8 mouse cellular contexts compared by ENCODE assay signal in the genomic region with DNA sequence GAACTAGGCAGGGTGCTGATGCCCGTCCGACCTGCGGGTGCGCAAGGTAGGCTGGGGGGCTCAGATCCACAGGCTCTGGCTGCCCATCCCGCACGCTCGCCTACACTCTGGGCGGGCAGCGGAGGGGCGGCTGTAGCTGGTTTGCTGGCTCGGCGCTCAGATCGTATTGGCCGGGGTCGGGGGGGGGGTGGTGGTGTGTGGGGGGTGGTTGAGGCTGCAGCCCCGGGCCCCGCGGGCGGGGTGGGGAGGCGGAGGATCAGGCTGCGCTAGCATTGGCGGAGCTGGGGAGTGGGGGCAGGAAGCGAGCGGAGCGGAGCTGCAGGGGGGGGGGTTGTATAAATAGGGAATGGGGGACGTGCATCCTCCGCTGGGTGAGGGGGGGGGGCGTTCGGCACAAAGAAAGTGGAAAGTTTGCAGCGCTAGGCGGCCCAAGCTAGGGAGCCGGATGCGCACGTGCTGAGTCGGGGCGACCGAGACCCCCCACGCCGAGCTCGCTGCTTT. TPM values are rescaled to one million over a fixed set of nuclear protein-coding genes. Genes with fewer than 3 reads are reported as not detected.
DNase-seq lines count a peak whose midpoint lies in the region; ATAC-seq lines count a peak whose summit lies in the region.

No protein-coding gene starts in this region.

- peak overlapping the region; percentile 100 for H3K27ac ChIP-seq in embryonic facial prominence, embryonic 13.5 days
- H3K27ac ChIP-seq in heart, embryonic 12.5 days (ENCODE audit: poor library complexity, severe bottlenecking) = peak overlapping the region; percentile 100
- H3K27ac ChIP-seq in kidney, embryonic 15.5 days = peak overlapping the region; percentile 100
- peak overlapping the region; percentile 92 for H3K27ac ChIP-seq in liver, embryonic 13.5 days
- peak overlapping the region; percentile 100 for H3K27ac ChIP-seq in stomach, embryonic 16.5 days (ENCODE audit: low read length)

- H3K9me3 ChIP-seq in embryonic facial prominence, embryonic 13.5 days = no peaks in the 10 kb centered on the region
- H3K9me3 ChIP-seq in heart, embryonic 12.5 days (replicated peaks) = no peaks in the 10 kb centered on the region
- no peaks in the 10 kb centered on the region for H3K9me3 ChIP-seq in kidney, embryonic 15.5 days (replicated peaks)
- H3K9me3 ChIP-seq in liver, embryonic 13.5 days (replicated peaks) = no peaks in the 10 kb centered on the region
- H3K9me3 ChIP-seq in stomach, embryonic 16.5 days (replicated peaks; ENCODE audit: control insufficient read depth, low read length) = no peaks in the 10 kb centered on the region

- peak overlapping the region; percentile 99 for H3K4me2 ChIP-seq in embryonic facial prominence, embryonic 13.5 days
- peak overlapping the region; percentile 99 for H3K4me2 ChIP-seq in heart, embryonic 12.5 days
- H3K4me2 ChIP-seq in kidney, embryonic 15.5 days = peak overlapping the region; percentile 86
- H3K4me2 ChIP-seq in liver, embryonic 13.5 days = peak overlapping the region; percentile 99
- peak overlapping the region; percentile 97 for H3K4me2 ChIP-seq in stomach, embryonic 16.5 days (ENCODE audit: low read depth, low read length)

- peaks cover 21% of the 10 kb centered on the region for H3K36me3 ChIP-seq in embryonic facial prominence, embryonic 13.5 days
- H3K36me3 ChIP-seq in heart, embryonic 12.5 days = peaks cover 14% of the 10 kb centered on the region
- H3K36me3 ChIP-seq in kidney, embryonic 15.5 days = peaks cover 13% of the 10 kb centered on the region
- H3K36me3 ChIP-seq in liver, embryonic 13.5 days = peaks cover 14% of the 10 kb centered on the region
- H3K36me3 ChIP-seq in stomach, embryonic 16.5 days (ENCODE audit: control insufficient read depth, insufficient read depth, low read length) = 0 out of 2 replicates have a peak, but pooled peaks cover 2% of the 10 kb centered on the region

- H3K27me3 ChIP-seq in embryonic facial prominence, embryonic 13.5 days = no peaks in the 10 kb centered on the region
- H3K27me3 ChIP-seq in heart, embryonic 12.5 days (replicated peaks) = no peaks in the 10 kb centered on the region
- H3K27me3 ChIP-seq in kidney, embryonic 15.5 days = no peaks in the 10 kb centered on the region
- peaks cover 7% of the 10 kb centered on the region; the same call in 1 of the 2 replicates for H3K27me3 ChIP-seq in liver, embryonic 13.5 days
- H3K27me3 ChIP-seq in stomach, embryonic 16.5 days (ENCODE audit: control insufficient read depth, insufficient read depth, low read length) = no peaks in the 10 kb centered on the region

- peak; percentile 86 for ATAC-seq in embryonic facial prominence, embryonic 13.5 days (ENCODE audit: insufficient number of reproducible peaks, insufficient read depth, low FRiP score, low TSS enrichment, low read depth)
- peak; percentile 84 for ATAC-seq in heart, embryonic 12.5 days (ENCODE audit: insufficient number of reproducible peaks, low FRiP score)
- peak; percentile 83 for ATAC-seq in kidney, embryonic 15.5 days (replicated peaks; ENCODE audit: low FRiP score)
- ATAC-seq in liver, embryonic 13.5 days (ENCODE audit: low read depth) = peak; percentile 63
- peak; percentile 81 for ATAC-seq in stomach, embryonic 16.5 days (ENCODE audit: insufficient read depth, low FRiP score)

- H3K4me1 ChIP-seq in embryonic facial prominence, embryonic 13.5 days = peaks cover 33% of the 10 kb centered on the region
- peaks cover 31% of the 10 kb centered on the region for H3K4me1 ChIP-seq in heart, embryonic 12.5 days (replicated peaks)
- peaks cover 43% of the 10 kb centered on the region for H3K4me1 ChIP-seq in kidney, embryonic 15.5 days
- peaks cover 61% of the 10 kb centered on the region for H3K4me1 ChIP-seq in liver, embryonic 13.5 days (replicated peaks)
- H3K4me1 ChIP-seq in stomach, embryonic 16.5 days (ENCODE audit: control insufficient read depth, insufficient read depth, low read length) = peaks cover 35% of the 10 kb centered on the region

- DNase-seq in urinary bladder, adult 2 months (ENCODE audit: low spot score) = peak; percentile 45
- DNase-seq in urinary bladder, postnatal 10 days (ENCODE audit: low spot score) = no peak
- DNase-seq in liver, embryonic 13.5 days = peak; percentile 63
- peak; percentile 88 for DNase-seq in naive thymus-derived CD4-positive, alpha-beta T cell, adult 2 months (ENCODE audit: low read depth)

- H3K9ac ChIP-seq in embryonic facial prominence, embryonic 13.5 days = peak overlapping the region; percentile 99
- peak overlapping the region; percentile 97 for H3K9ac ChIP-seq in heart, embryonic 12.5 days
- peak overlapping the region; percentile 99 for H3K9ac ChIP-seq in kidney, embryonic 15.5 days
- peak overlapping the region; percentile 93 for H3K9ac ChIP-seq in liver, embryonic 13.5 days
- H3K9ac ChIP-seq in stomach, embryonic 16.5 days (ENCODE audit: low read length) = peak overlapping the region; percentile 99

- peak overlapping the region; percentile 79 for H3K4me3 ChIP-seq in embryonic facial prominence, embryonic 13.5 days
- H3K4me3 ChIP-seq in heart, embryonic 12.5 days = peak overlapping the region; percentile 73
- peak overlapping the region; percentile 85 for H3K4me3 ChIP-seq in kidney, embryonic 15.5 days (replicated peaks)
- peak overlapping the region; percentile 88 for H3K4me3 ChIP-seq in liver, embryonic 13.5 days (replicated peaks)
- peak overlapping the region; percentile 85 for H3K4me3 ChIP-seq in stomach, embryonic 16.5 days (replicated peaks; ENCODE audit: low read length)

- under 1% methylated on average over 34 of the region's 40 CpGs for WGBS in embryonic facial prominence, embryonic 13.5 days
- under 1% methylated on average over 39 of the region's 40 CpGs for WGBS in heart, embryonic 12.5 days
- under 1% methylated on average over 33 of the region's 40 CpGs for WGBS in kidney, embryonic 15.5 days
- WGBS in liver, embryonic 13.5 days (ENCODE audit: insufficient replicate concordance) = under 1% methylated on average over 35 of the region's 40 CpGs
- WGBS in stomach, embryonic 16.5 days = 0% methylated on average over 34 of the region's 40 CpGs

RNA-seq across cellular contexts. Expression of a gene that starts 0.7 kb away (rescaled TPM):
- polyA plus RNA-seq in urinary bladder, adult 2 months (2012; rRNA removed) = 26.9 and 29.4 TPM in 2 replicates
- polyA plus RNA-seq in embryonic facial prominence, embryonic 13.5 days (2015; fragmentation: Nextera tagmentation; extraction: Ambion mirVana) = 52.0 and 52.7 TPM in 2 replicates
- 35.6 and 39.5 TPM in 2 replicates for polyA plus RNA-seq in heart, embryonic 12.5 days (2016; fragmentation: Nextera tagmentation; extraction: Ambion mirVana)
- 57.3 and 60.4 TPM in 2 replicates for polyA plus RNA-seq in kidney, embryonic 15.5 days (2015; fragmentation: Nextera tagmentation; extraction: Ambion mirVana)
- 14.8 and 15.8 TPM in 2 replicates for polyA plus RNA-seq in liver, embryonic 13.5 days (2015; fragmentation: Nextera tagmentation; extraction: Ambion mirVana)
- polyA plus RNA-seq in stomach, embryonic 16.5 days (2015; fragmentation: Nextera tagmentation; extraction: Ambion mirVana) = 26.1 and 26.5 TPM in 2 replicates

RNA-seq across cellular contexts. Expression of a gene that starts 23.1 kb away (rescaled TPM):
- 61.2 and 63.8 TPM in 2 replicates for polyA plus RNA-seq in urinary bladder, adult 2 months (2012; rRNA removed)
- polyA plus RNA-seq in embryonic facial prominence, embryonic 13.5 days (2015; fragmentation: Nextera tagmentation; extraction: Ambion mirVana) = 214 and 250 TPM in 2 replicates
- 159 and 171 TPM in 2 replicates for polyA plus RNA-seq in heart, embryonic 12.5 days (2016; fragmentation: Nextera tagmentation; extraction: Ambion mirVana)
- 223 and 224 TPM in 2 replicates for polyA plus RNA-seq in kidney, embryonic 15.5 days (2015; fragmentation: Nextera tagmentation; extraction: Ambion mirVana)
- 159 and 171 TPM in 2 replicates for polyA plus RNA-seq in liver, embryonic 13.5 days (2015; fragmentation: Nextera tagmentation; extraction: Ambion mirVana)
- 193 and 213 TPM in 2 replicates for polyA plus RNA-seq in stomach, embryonic 16.5 days (2015; fragmentation: Nextera tagmentation; extraction: Ambion mirVana)

RNA-seq across cellular contexts. Expression of a gene that starts 40.8 kb away (rescaled TPM):
- 37.8 and 51.7 TPM in 2 replicates for polyA plus RNA-seq in urinary bladder, adult 2 months (2012; rRNA removed)
- polyA plus RNA-seq in embryonic facial prominence, embryonic 13.5 days (2015; fragmentation: Nextera tagmentation; extraction: Ambion mirVana) = 12.8 and 14.6 TPM in 2 replicates
- 20.2 and 21.3 TPM in 2 replicates for polyA plus RNA-seq in heart, embryonic 12.5 days (2016; fragmentation: Nextera tagmentation; extraction: Ambion mirVana)
- 11.4 and 13.2 TPM in 2 replicates for polyA plus RNA-seq in kidney, embryonic 15.5 days (2015; fragmentation: Nextera tagmentation; extraction: Ambion mirVana)
- 1.1 and 1.5 TPM in 2 replicates for polyA plus RNA-seq in liver, embryonic 13.5 days (2015; fragmentation: Nextera tagmentation; extraction: Ambion mirVana)
- 9.4 and 11.8 TPM in 2 replicates for polyA plus RNA-seq in stomach, embryonic 16.5 days (2015; fragmentation: Nextera tagmentation; extraction: Ambion mirVana)
